Mouse (Mus musculus) forebrain, embryonic 11.5 days (tissue): ENCODE measurements around the gene Acp6. TPM values are rescaled to one million over a fixed set of nuclear protein-coding genes. Genes with fewer than 3 reads are reported as not detected.

Experiments
- polyA plus RNA-seq: library from polyadenylated mRNA; unstranded; fragments of >200 nt; fragmentation: Nextera tagmentation; extraction: Ambion mirVana; gene quantifications from 2 replicates; pipeline ENCODE4 v1.2.1, GENCODE M21; 2014

Acp6 gene
- polyA plus RNA-seq, 1 experiment from 2014 or later = 29.8 TPM

Other genes starting within 250 kb of the Acp6 start
- not detected in 2 replicates for gene Gja8, start 232.8 kb upstream of the Acp6 start, polyA plus RNA-seq
- 81.8 and 82.1 TPM in 2 replicates for gene Bcl9, start 139.1 kb downstream of the Acp6 start, polyA plus RNA-seq